Mouse (Mus musculus) myocyte (in vitro differentiated cells): Measurements from ENCODE around the gene Ercc1. TPM values are rescaled to one million over a fixed set of nuclear protein-coding genes. Genes with fewer than 3 reads are reported as not detected.

Experiments used
- H3K27me3 ChIP-seq: one replicate; pipeline ENCODE4 v1.6.1; 2011; ENCODE audit not compliant: control insufficient read depth, insufficient read depth, insufficient read length
- H3K36me3 ChIP-seq: one replicate; pipeline ENCODE4 v1.6.1; 2011; ENCODE audit not compliant: control insufficient read depth, insufficient read depth
- H3K4me2 ChIP-seq: one replicate; pipeline ENCODE4 v1.6.1; 2011; ENCODE audit warnings: low read depth, control low read depth
- H3K4me3 ChIP-seq: one replicate; pipeline ENCODE4 v1.5.1; 2011; ENCODE audit warnings: mild to moderate bottlenecking, control low read depth, moderate library complexity
- H3K79me2 ChIP-seq: one replicate; pipeline ENCODE4 v1.6.1; 2011; ENCODE audit not compliant: control insufficient read depth, insufficient read depth
- H3ac ChIP-seq: one replicate; pipeline ENCODE4 v1.6.1; 2011; ENCODE audit not compliant: control insufficient read depth, insufficient read length
- CEBPB ChIP-seq: IDR thresholded peaks from 2 replicates; pipeline ENCODE4 v1.6.1; 2011; ENCODE audit warnings: mild to moderate bottlenecking, moderate library complexity; ENCODE audit not compliant: poor library complexity, insufficient read depth, severe bottlenecking
- E2F4 ChIP-seq: IDR thresholded peaks from one replicate; pipeline ENCODE4 v1.6.1; 2011; ENCODE audit warnings: mild to moderate bottlenecking, control low read depth, moderate library complexity; ENCODE audit not compliant: insufficient read depth
- MAX ChIP-seq: IDR thresholded peaks from one replicate; pipeline ENCODE4 v1.6.1; 2011; ENCODE audit warnings: low read depth, mild to moderate bottlenecking, control low read depth
- MYOD1 ChIP-seq, 3 experiments: IDR thresholded peaks; one replicate each; pipeline ENCODE4 v1.6.1; 2011; ENCODE audit warnings: control low read depth in 2 of 3, low read depth in 2 of 3, mild to moderate bottlenecking in 2 of 3, moderate library complexity in 1 of 3; ENCODE audit not compliant: insufficient read length in 2 of 3, control insufficient read depth in 1 of 3
- MYOG ChIP-seq, 3 experiments: IDR thresholded peaks; one replicate each; pipeline ENCODE4 v1.6.1; 2011; ENCODE audit warnings: control low read depth in 2 of 3, low read depth in 2 of 3, mild to moderate bottlenecking in 2 of 3; ENCODE audit not compliant: insufficient read length in 2 of 3, control insufficient read depth in 1 of 3, insufficient read depth in 1 of 3
- POLR2A ChIP-seq: IDR thresholded peaks from one replicate; pipeline ENCODE4 v1.6.1; 2011; ENCODE audit warnings: low read depth, mild to moderate bottlenecking, control low read depth, moderate library complexity; ENCODE audit not compliant: insufficient read length
- POLR2AphosphoS2 ChIP-seq: IDR thresholded peaks from one replicate; pipeline ENCODE4 v1.6.1; 2011; ENCODE audit warnings: low read depth, control low read depth; ENCODE audit not compliant: insufficient read length
- REST ChIP-seq: IDR thresholded peaks from one replicate; pipeline ENCODE4 v1.6.1; 2011; ENCODE audit warnings: mild to moderate bottlenecking, control low read depth, moderate library complexity; ENCODE audit not compliant: insufficient read depth, insufficient read length
- SRF ChIP-seq: IDR thresholded peaks from one replicate; pipeline ENCODE4 v1.6.1; 2011; ENCODE audit warnings: low read depth; ENCODE audit not compliant: control insufficient read depth, insufficient read length
- TCF12 ChIP-seq: IDR thresholded peaks from one replicate; pipeline ENCODE4 v1.6.1; 2011; ENCODE audit warnings: mild to moderate bottlenecking, control low read depth; ENCODE audit not compliant: poor library complexity, insufficient read depth, severe bottlenecking
- TCF3 ChIP-seq: IDR thresholded peaks from one replicate; pipeline ENCODE4 v1.6.1; 2011; ENCODE audit warnings: low read depth, control low read depth; ENCODE audit not compliant: insufficient read length
- USF1 ChIP-seq: IDR thresholded peaks from one replicate; pipeline ENCODE4 v1.6.1; 2011; ENCODE audit warnings: low read depth, mild to moderate bottlenecking, control low read depth, moderate library complexity
- polyA plus RNA-seq: library from polyadenylated mRNA; unstranded; fragments of >200 nt; fragmentation: generic; extraction: Trizol; gene quantifications from one replicate; pipeline ENCODE4 v1.2.1, GENCODE M21; 2012; ENCODE audit warnings: missing spikeins

Gene Ercc1
- polyA plus RNA-seq, 1 experiment = 83.1 TPM

GRCm38 (mm10) chr7:19338596-19338995 lies 6.0 kb upstream of the Ercc1 start:
- Histone ChIP-seq H3K4me2 (peak overlapping the region; percentile 58), H3K36me3 (no peaks in the 10 kb centered on the region), H3ac (no peak overlapping the region), H3K27me3 (no peaks in the 10 kb centered on the region), H3K79me2 (peaks cover 12% of the 10 kb centered on the region), H3K4me3 (no peak overlapping the region)
- TF ChIP-seq POLR2A (no peak), CEBPB (0 out of 2 replicates have a peak, but pooled peaks have one; percentile 39), MAX (no peak)

GRCm38 (mm10) chr7:19341250-19341649 lies 3.3 kb upstream of the Ercc1 start:
- Histone ChIP-seq H3ac (no peak overlapping the region), H3K27me3 (no peaks in the 10 kb centered on the region), H3K36me3 (no peaks in the 10 kb centered on the region), H3K79me2 (no peaks in the 10 kb centered on the region), H3K4me3 (peak overlapping the region; percentile 20), H3K4me2 (peak overlapping the region; percentile 86)
- TF ChIP-seq MYOG (IDR thresholded peaks at IDR 0.05; ENCODE audit: control insufficient read depth in 1 of 3, insufficient read depth in 1 of 3, insufficient read length in 2 of 3, low read depth in 2 of 3) (no peak), USF1 (no peak), TCF12 (no peak), REST (no peak)

GRCm38 (mm10) chr7:19341761-19342409 lies 2.7 kb upstream of the Ercc1 start:
- Histone ChIP-seq H3K27me3 (no peaks in the 10 kb centered on the region), H3K4me3 (peak overlapping the region; percentile 20), H3K79me2 (no peaks in the 10 kb centered on the region), H3ac (no peak overlapping the region), H3K4me2 (peak overlapping the region; percentile 86), H3K36me3 (no peaks in the 10 kb centered on the region)
- no peak for TF ChIP-seq USF1
- peak; percentile 56 for TF ChIP-seq POLR2AphosphoS2
- TF ChIP-seq MYOG (IDR thresholded peaks at IDR 0.05; ENCODE audit: control insufficient read depth in 1 of 3, insufficient read depth in 1 of 3, insufficient read length in 2 of 3, low read depth in 2 of 3) = peak in 1 of 3 experiments; percentile 28
- peak in 1 of 3 experiments; percentile 7 for TF ChIP-seq MYOD1 (IDR thresholded peaks at IDR 0.05; ENCODE audit: control insufficient read depth in 1 of 3, insufficient read length in 2 of 3, low read depth in 2 of 3)

- no peak for TF ChIP-seq POLR2AphosphoS2
- TF ChIP-seq TCF12 = no peak
- TF ChIP-seq CEBPB = no peak
- no peak for TF ChIP-seq USF1
- peak overlapping the region; percentile 20 for H3K4me3 ChIP-seq
- peak overlapping the region; percentile 86 for H3K4me2 ChIP-seq
- H3ac ChIP-seq = no peak overlapping the region
- H3K36me3 ChIP-seq = no peaks in the 10 kb centered on the region
- no peaks in the 10 kb centered on the region for H3K27me3 ChIP-seq
- no peaks in the 10 kb centered on the region for H3K79me2 ChIP-seq
Measured at GRCm38 (mm10) chr7:19342481-19343027, 2.0 kb upstream of the Ercc1 start.

GRCm38 (mm10) chr7:19343210-19343808 lies 1.3 kb upstream of the Ercc1 start:
- Histone ChIP-seq H3K4me2 (peak overlapping the region; percentile 77), H3K27me3 (no peaks in the 10 kb centered on the region), H3K79me2 (no peaks in the 10 kb centered on the region), H3K4me3 (no peak overlapping the region), H3ac (no peak overlapping the region), H3K36me3 (no peaks in the 10 kb centered on the region)
- no peak for TF ChIP-seq SRF
- TF ChIP-seq POLR2A = no peak
- no peak for TF ChIP-seq CEBPB
- TF ChIP-seq MYOG (IDR thresholded peaks at IDR 0.05; ENCODE audit: control insufficient read depth in 1 of 3, insufficient read depth in 1 of 3, insufficient read length in 2 of 3, low read depth in 2 of 3) = no peak
- TF ChIP-seq MAX = no peak
- TF ChIP-seq MYOD1 (IDR thresholded peaks at IDR 0.05; ENCODE audit: control insufficient read depth in 1 of 3, insufficient read length in 2 of 3, low read depth in 2 of 3) = no peak
- no peak for TF ChIP-seq POLR2AphosphoS2
- TF ChIP-seq TCF12 = no peak
- TF ChIP-seq USF1 = no peak
- TF ChIP-seq REST = no peak
- TF ChIP-seq E2F4 = no peak
- TF ChIP-seq TCF3 = no peak
